Mouse (Mus musculus): ENCODE results near the gene Rab11fip2.

DNA sequence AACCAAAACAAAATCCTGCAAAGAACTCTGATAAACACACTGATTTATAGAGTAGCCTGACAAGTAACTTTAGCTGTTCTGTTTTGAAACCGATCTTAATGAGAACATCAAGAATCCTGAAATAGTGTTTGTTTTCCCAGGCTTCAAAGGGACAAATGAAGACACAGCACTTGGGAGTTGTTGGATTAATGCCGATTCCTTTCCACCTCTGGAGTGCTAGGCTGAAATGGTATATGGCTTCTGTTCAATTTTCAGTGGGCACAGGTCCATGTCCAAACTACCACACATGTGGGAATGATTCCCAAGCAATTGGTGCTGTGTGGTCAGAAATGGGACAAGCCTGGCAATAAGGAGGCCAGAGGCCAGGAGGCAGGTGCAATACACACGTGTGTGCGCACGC, 3.7 kb downstream of the Rab11fip2 start:
- TF ChIP-seq POLR2A (IDR thresholded peaks at IDR 0.05; ENCODE audit: low read depth, low read length): no peak
- TF ChIP-seq CTCF (IDR thresholded peaks at IDR 0.05; ENCODE audit: borderline replicate concordance, insufficient read depth, low read length): no peak

All from embryonic fibroblast, embryonic 13.5 days (primary cell).